Mouse (Mus musculus) heart, embryonic 15.5 days (tissue): ENCODE data around the gene Katnbl1. TPM values are rescaled to one million over a fixed set of nuclear protein-coding genes. Genes with fewer than 3 reads are reported as not detected.

Experiments
- ATAC-seq: fragments of 200-750 bp; cut with Nextera tagmentation; replicated peaks from 2 replicates; pipeline ENCODE4 v1.8.0; 2017; ENCODE audit warnings: low read depth, moderate TSS enrichment; ENCODE audit not compliant: insufficient number of reproducible peaks, insufficient read depth, low FRiP score
- H3K27ac ChIP-seq: fragments of 300-500 bp; sonication (generic); 2 replicates; pipeline ENCODE4 v1.5.1; 2015; ENCODE audit warnings: mild to moderate bottlenecking, inconsistent platforms
- H3K27me3 ChIP-seq: fragments of 300-500 bp; sonication (generic); 2 replicates; pipeline ENCODE4 v1.6.1; 2015; ENCODE audit warnings: inconsistent platforms
- H3K36me3 ChIP-seq: fragments of 300-500 bp; sonication (generic); 2 replicates; pipeline ENCODE4 v1.6.1; 2015; ENCODE audit warnings: mild to moderate bottlenecking, inconsistent platforms
- H3K4me1 ChIP-seq: fragments of 300-500 bp; sonication (generic); replicated peaks from 2 replicates; pipeline ENCODE4 v1.6.1; 2015; ENCODE audit warnings: inconsistent platforms
- H3K4me2 ChIP-seq: fragments of 300-500 bp; sonication (generic); 2 replicates; pipeline ENCODE4 v1.6.1; 2015; ENCODE audit warnings: inconsistent platforms, mild to moderate bottlenecking, moderate library complexity
- H3K4me3 ChIP-seq: fragments of 300-500 bp; sonication (generic); 2 replicates; pipeline ENCODE4 v1.5.1; 2015; ENCODE audit warnings: mild to moderate bottlenecking, inconsistent platforms
- H3K9ac ChIP-seq: fragments of 300-500 bp; sonication (generic); 2 replicates; pipeline ENCODE4 v1.6.1; 2015; ENCODE audit warnings: mild to moderate bottlenecking, inconsistent platforms
- H3K9me3 ChIP-seq: fragments of 300-500 bp; sonication (generic); replicated peaks from 2 replicates; pipeline ENCODE4 v1.6.1; 2016; ENCODE audit warnings: inconsistent platforms
- WGBS: fragments of 180-500 bp; shearing (Covaris S2); methylation state at CpG from one replicate; pipeline ENCODE4 v1.1.7; 2015; ENCODE audit warnings: mixed read lengths; 5-methylcytosine and 5-hydroxymethylcytosine counted together
- polyA plus RNA-seq: library from polyadenylated mRNA; unstranded; fragments of >200 nt; fragmentation: Nextera tagmentation; extraction: Ambion mirVana; gene quantifications from 2 replicates; pipeline ENCODE4 v1.2.1, GENCODE M21; 2015

The Katnbl1 gene
- polyA plus RNA-seq, 1 experiment from 2014 or later: 20.6 TPM

GRCm38 (mm10) chr2:112367222-112367621 is 11.8 kb upstream of the Katnbl1 start:
- Histone ChIP-seq H3K27ac (peak overlapping the region; percentile 84), H3K36me3 (peaks cover 22% of the 10 kb centered on the region), H3K4me2 (peak overlapping the region; percentile 68), H3K9me3 (no peaks in the 10 kb centered on the region), H3K4me1 (peaks cover 8% of the 10 kb centered on the region), H3K4me3 (peak overlapping the region; percentile 83), H3K27me3 (no peaks in the 10 kb centered on the region), H3K9ac (peak overlapping the region; percentile 76)
- WGBS: 16% methylated on average over 15 of the region's 15 CpGs
- peak; percentile 47; the same call in 1 of the 2 replicates for ATAC-seq

- peak; percentile 58 for ATAC-seq
- H3K4me2 ChIP-seq: peak within 1 kb of the TSS; percentile 68
- H3K9ac ChIP-seq: peak within 1 kb of the TSS; percentile 76
- H3K4me3 ChIP-seq: peak within 1 kb of the TSS; percentile 83
- H3K27me3 ChIP-seq: no peaks in the 10 kb centered on the region
- H3K9me3 ChIP-seq: no peaks in the 10 kb centered on the region
- 1% methylated on average over 46 of the region's 46 CpGs for WGBS
- H3K36me3 ChIP-seq: peaks cover 17% of the 10 kb centered on the region
- peak within 1 kb of the TSS; percentile 84 for H3K27ac ChIP-seq
- H3K4me1 ChIP-seq: peaks cover 8% of the 10 kb centered on the region
Measured at GRCm38 (mm10) chr2:112367726-112368673, 11.0 kb upstream of the Katnbl1 start, which contains the start of gene Emc4. Emc4 (minus strand) TSS chr2:112368027.

GRCm38 (mm10) chr2:112369941-112370340 is 9.1 kb upstream of the Katnbl1 start:
- Histone ChIP-seq H3K36me3 (no peaks in the 10 kb centered on the region), H3K27ac (no peak overlapping the region), H3K4me2 (no peak overlapping the region), H3K4me3 (no peak overlapping the region), H3K4me1 (peaks cover 8% of the 10 kb centered on the region), H3K27me3 (no peaks in the 10 kb centered on the region), H3K9ac (no peak overlapping the region), H3K9me3 (no peaks in the 10 kb centered on the region)
- WGBS: 62% methylated on average over 5 of the region's 5 CpGs
- ATAC-seq: no peak

- 42% methylated on average over 4 of the region's 4 CpGs for WGBS
- H3K4me2 ChIP-seq: no peak overlapping the region
- H3K9me3 ChIP-seq: no peaks in the 10 kb centered on the region
- no peak overlapping the region for H3K27ac ChIP-seq
- H3K27me3 ChIP-seq: no peaks in the 10 kb centered on the region
- no peak overlapping the region for H3K9ac ChIP-seq
- no peak for ATAC-seq
- no peak overlapping the region for H3K4me3 ChIP-seq
- H3K4me1 ChIP-seq: no peaks in the 10 kb centered on the region; the same call in 1 of the 2 replicates
- H3K36me3 ChIP-seq: no peaks in the 10 kb centered on the region
Measured at GRCm38 (mm10) chr2:112373141-112373540, 5.9 kb upstream of the Katnbl1 start.

- H3K9ac ChIP-seq: no peak overlapping the region
- no peaks in the 10 kb centered on the region for H3K27me3 ChIP-seq
- H3K9me3 ChIP-seq: no peaks in the 10 kb centered on the region
- H3K4me2 ChIP-seq: no peak overlapping the region
- H3K4me1 ChIP-seq: peaks cover 2% of the 10 kb centered on the region
- ATAC-seq: no peak
- H3K36me3 ChIP-seq: no peaks in the 10 kb centered on the region
- no peak overlapping the region for H3K27ac ChIP-seq
- 34% methylated on average over 5 of the region's 5 CpGs for WGBS
- H3K4me3 ChIP-seq: no peak overlapping the region
Measured at GRCm38 (mm10) chr2:112374610-112375009, 4.4 kb upstream of the Katnbl1 start.

- Histone ChIP-seq H3K9me3 (no peaks in the 10 kb centered on the region), H3K4me1 (peaks cover 9% of the 10 kb centered on the region), H3K9ac (peak overlapping the region; percentile 89), H3K27ac (no peak overlapping the region), H3K36me3 (no peaks in the 10 kb centered on the region), H3K4me2 (peak overlapping the region; percentile 61), H3K4me3 (peak overlapping the region; percentile 81), H3K27me3 (no peaks in the 10 kb centered on the region)
- 38% methylated on average over 8 of the region's 8 CpGs for WGBS
- ATAC-seq: no peak
Measured at GRCm38 (mm10) chr2:112380131-112380530, 1.1 kb downstream of the Katnbl1 start.

GRCm38 (mm10) chr2:112381219-112381618 is 2.2 kb downstream of the Katnbl1 start:
- no peak overlapping the region for H3K4me2 ChIP-seq
- H3K9me3 ChIP-seq: no peaks in the 10 kb centered on the region
- H3K9ac ChIP-seq: no peak overlapping the region
- ATAC-seq: no peak
- peaks cover 9% of the 10 kb centered on the region for H3K4me1 ChIP-seq
- H3K27ac ChIP-seq: no peak overlapping the region
- no peaks in the 10 kb centered on the region for H3K36me3 ChIP-seq
- no peak overlapping the region for H3K4me3 ChIP-seq
- WGBS: 91% methylated on average over 1 of the region's 1 CpGs
- H3K27me3 ChIP-seq: no peaks in the 10 kb centered on the region

GRCm38 (mm10) chr2:112390843-112391242 is 11.8 kb downstream of the Katnbl1 start:
- H3K36me3 ChIP-seq: no peaks in the 10 kb centered on the region
- H3K9ac ChIP-seq: no peak overlapping the region
- no peak overlapping the region for H3K27ac ChIP-seq
- H3K4me3 ChIP-seq: no peak overlapping the region
- H3K4me2 ChIP-seq: no peak overlapping the region
- no peak for ATAC-seq
- 92% methylated on average over 5 of the region's 5 CpGs for WGBS
- no peaks in the 10 kb centered on the region for H3K9me3 ChIP-seq
- H3K4me1 ChIP-seq: peaks cover 6% of the 10 kb centered on the region
- H3K27me3 ChIP-seq: no peaks in the 10 kb centered on the region

- H3K9me3 ChIP-seq: no peaks in the 10 kb centered on the region
- no peak overlapping the region for H3K9ac ChIP-seq
- no peak overlapping the region for H3K4me3 ChIP-seq
- H3K27ac ChIP-seq: no peak overlapping the region
- H3K4me1 ChIP-seq: peaks cover 7% of the 10 kb centered on the region
- ATAC-seq: no peak
- 79% methylated on average over 4 of the region's 4 CpGs for WGBS
- no peaks in the 10 kb centered on the region for H3K36me3 ChIP-seq
- H3K27me3 ChIP-seq: no peaks in the 10 kb centered on the region
- H3K4me2 ChIP-seq: no peak overlapping the region
Measured at GRCm38 (mm10) chr2:112391346-112392000, 12.5 kb downstream of the Katnbl1 start.

- Histone ChIP-seq H3K4me2 (no peak overlapping the region), H3K4me1 (peaks cover 9% of the 10 kb centered on the region), H3K36me3 (no peaks in the 10 kb centered on the region), H3K4me3 (no peak overlapping the region), H3K27ac (no peak overlapping the region), H3K27me3 (no peaks in the 10 kb centered on the region), H3K9ac (no peak overlapping the region), H3K9me3 (no peaks in the 10 kb centered on the region)
- WGBS: 90% methylated on average over 1 of the region's 1 CpGs
- ATAC-seq: no peak
Measured at GRCm38 (mm10) chr2:112392689-112393088, 13.7 kb downstream of the Katnbl1 start.

GRCm38 (mm10) chr2:112393958-112394357 is 14.9 kb downstream of the Katnbl1 start:
- peaks cover 11% of the 10 kb centered on the region for H3K4me1 ChIP-seq
- no peak for ATAC-seq
- H3K9ac ChIP-seq: no peak overlapping the region

More at GRCm38 (mm10) chr2:112393958-112394357, 14.9 kb downstream of the Katnbl1 start:
- H3K27me3 ChIP-seq: no peaks in the 10 kb centered on the region
- no peaks in the 10 kb centered on the region for H3K9me3 ChIP-seq
- H3K36me3 ChIP-seq: no peaks in the 10 kb centered on the region
- H3K4me2 ChIP-seq: no peak overlapping the region
- H3K4me3 ChIP-seq: no peak overlapping the region
- H3K27ac ChIP-seq: no peak overlapping the region
